Mouse (Mus musculus) brain, embryonic 14.5 days (tissue): Measurements from ENCODE around the gene Saxo1.

ENCODE experiments used
- CTCF ChIP-seq: fragments of 200-500 bp; IDR thresholded peaks from 2 replicates; pipeline ENCODE4 v1.5.1; 2012; ENCODE audit warnings: inconsistent platforms, mild to moderate bottlenecking, moderate library complexity, borderline replicate concordance; ENCODE audit not compliant: insufficient read depth, insufficient read length; ENCODE audit errors: extremely low read depth
- POLR2A ChIP-seq: fragments of 200-500 bp; IDR thresholded peaks from 2 replicates; pipeline ENCODE4 v1.6.1; 2012; ENCODE audit warnings: mild to moderate bottlenecking, inconsistent platforms, borderline replicate concordance; ENCODE audit not compliant: poor library complexity, insufficient read depth, insufficient read length, severe bottlenecking; ENCODE audit errors: extremely low read depth

DNA sequence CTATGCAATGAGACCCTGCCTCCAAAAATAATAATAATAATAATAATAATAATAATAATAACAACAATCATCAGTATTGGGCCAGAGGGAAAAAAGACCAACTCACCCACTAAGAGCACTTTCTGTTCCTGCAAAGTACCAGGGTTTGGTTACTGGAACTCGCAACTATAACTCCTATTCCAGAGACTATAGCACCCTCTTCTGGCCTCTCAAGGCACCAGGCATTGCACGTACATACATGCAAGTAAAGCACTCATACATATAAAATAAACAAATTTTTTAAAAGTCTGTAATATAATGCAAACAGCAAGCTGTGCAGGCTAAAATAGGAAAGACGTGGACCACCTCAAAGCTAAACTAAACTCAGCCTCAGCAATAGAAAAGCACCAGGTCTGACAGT is 30.1 kb upstream of the Saxo1 start:
- TF ChIP-seq CTCF (peak; percentile 8; the same call in 1 of the 2 replicates), POLR2A (no peak)
